Mouse (Mus musculus): Measurements from ENCODE around the gene Eif5.
"Not testable (repeated sequence)": the region's sequence is repeated elsewhere in the genome, so short reads cannot be mapped to it uniquely, and the experiment has no call there.

Gene Eif5

DNA sequence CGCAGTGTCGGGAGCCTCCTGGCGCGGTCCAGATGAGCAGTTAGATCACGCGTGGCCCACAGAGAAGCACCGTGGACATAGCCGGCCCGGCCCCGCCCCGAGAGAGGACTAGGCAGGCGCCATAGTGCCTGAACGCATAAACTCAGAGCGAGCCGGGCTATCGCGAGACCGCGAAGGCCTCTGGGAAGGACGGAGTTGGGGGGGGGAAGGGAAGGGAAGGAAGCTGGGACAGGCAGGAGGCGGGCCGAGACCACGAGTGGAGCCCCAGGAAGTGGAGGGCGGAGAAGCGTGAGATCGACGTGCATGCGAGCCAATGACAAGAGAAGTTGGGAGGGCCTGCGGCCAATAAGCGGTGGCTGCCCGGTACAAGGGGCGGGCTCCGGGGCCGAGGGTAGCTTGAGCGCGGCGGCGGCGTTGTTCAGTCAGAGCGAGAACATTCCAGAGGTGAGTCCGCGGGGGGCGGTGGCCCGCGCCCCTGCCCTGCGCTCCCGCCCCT is at the start of gene Eif5:
Gene Eif5 (plus strand): TSS at position 221 of the 496 bp plus-strand sequence.
- DNase-seq (ENCODE audit: low read depth, low spot score): peak; percentile 99

DNA sequence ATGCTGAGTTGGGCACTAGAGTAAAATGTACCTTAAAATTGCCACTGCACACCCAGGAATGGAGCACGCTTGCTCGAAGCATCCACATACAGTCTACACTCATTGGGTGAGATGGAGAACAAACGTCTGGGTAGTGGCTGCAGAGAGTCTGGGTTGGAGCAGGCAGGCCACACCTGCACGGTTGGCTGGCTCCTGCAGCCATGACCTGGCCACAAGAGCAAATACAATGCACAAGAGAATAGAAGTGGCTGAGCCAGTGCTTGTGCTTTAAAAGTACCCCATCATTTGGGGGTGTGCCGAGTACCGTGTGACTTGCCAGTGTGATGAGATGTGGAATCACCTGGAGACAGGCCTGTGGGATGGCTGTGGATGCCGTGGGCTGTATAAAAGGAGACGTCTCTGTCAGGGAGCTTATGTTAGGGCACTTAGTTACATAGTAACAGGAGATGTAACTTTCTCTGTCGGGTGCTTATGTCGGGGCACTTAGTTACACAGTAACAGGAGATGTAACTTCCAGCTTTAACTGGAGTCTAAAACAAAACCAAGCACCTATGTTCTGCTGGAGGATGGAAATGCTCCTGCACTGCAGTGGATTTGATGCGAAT is 48.5 kb upstream of the Eif5 start:
- no peak for DNase-seq (ENCODE audit: low read depth, low spot score)

DNA sequence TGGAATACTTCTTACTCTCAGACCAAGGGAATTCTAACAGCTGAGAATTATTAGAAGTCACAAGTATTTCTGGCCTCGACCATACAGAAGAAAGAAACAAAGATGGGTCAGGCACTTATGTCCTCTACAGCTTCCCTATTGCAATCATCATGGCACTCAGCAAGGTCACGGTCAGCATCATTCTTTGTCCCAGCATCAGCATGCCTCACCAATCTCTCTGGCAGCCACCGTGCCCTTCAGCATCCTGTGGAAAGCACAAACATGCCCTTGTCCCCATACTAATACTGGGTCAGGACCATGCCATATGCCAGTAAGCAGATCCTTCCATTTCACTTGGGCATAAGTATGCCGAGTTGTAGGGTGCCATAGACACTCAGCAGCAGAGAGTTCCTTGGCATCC is 42.9 kb upstream of the Eif5 start:
- DNase-seq (ENCODE audit: low read depth, low spot score): no peak

DNA sequence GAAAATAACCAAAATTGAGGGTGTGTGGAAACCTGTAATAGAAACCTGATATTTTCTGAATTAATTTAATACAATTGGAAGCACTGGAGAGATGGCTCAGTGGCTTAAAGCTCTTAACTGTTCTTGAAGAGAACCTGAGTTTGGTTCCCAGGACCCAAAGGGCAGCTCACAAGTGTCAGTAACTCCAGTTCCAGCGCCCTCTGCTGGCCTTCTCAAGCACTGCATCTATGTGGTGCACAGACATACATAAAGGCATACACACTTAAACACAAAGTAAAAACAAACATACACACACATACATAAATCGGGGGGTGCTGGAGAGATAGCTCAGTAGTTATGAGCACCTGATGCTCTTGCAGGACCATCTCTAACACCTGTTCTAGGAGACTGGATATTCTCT is 40.7 kb upstream of the Eif5 start:
- no peak for DNase-seq (ENCODE audit: low read depth, low spot score)

DNA sequence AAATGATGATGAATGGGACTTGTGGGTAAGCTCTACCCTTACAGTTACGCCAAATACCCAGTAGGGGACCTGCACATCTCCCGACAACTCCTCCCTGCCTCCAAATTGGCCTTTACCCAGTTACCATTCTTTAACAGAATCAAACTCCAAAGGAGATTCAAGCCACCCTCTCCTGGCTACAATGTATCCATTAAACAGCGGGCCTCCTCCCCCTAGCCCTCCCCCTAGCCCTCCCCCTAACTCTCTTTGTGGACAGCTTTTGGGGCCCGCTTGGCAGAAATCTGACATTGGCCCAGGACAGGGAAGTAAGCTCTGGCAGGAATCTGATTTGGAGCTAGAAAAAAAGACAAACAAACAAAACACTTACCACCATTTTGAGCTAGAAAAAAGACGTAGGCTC is 38.2 kb upstream of the Eif5 start:
- DNase-seq (ENCODE audit: low read depth, low spot score): no peak

DNA sequence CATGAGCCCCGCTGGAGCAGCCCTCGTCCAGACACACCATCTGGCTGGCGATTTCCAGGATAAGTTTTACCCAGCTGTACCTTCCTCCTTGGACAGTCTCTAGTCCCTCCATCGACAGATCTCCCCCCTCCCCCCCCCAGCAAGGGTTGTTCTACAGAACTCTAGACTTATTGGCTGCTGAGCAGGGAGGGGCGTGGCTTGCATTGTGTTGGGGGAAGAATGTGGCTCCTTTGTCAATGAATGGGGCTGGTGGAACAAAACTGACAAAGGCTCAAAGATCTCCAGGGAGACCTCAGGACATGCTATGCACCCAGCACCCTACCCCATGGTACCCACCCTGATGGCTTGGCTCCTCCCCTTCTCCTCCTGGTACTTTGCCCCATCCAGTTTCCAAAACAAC is 37.1 kb upstream of the Eif5 start:
- DNase-seq (ENCODE audit: low read depth, low spot score): no peak

DNA sequence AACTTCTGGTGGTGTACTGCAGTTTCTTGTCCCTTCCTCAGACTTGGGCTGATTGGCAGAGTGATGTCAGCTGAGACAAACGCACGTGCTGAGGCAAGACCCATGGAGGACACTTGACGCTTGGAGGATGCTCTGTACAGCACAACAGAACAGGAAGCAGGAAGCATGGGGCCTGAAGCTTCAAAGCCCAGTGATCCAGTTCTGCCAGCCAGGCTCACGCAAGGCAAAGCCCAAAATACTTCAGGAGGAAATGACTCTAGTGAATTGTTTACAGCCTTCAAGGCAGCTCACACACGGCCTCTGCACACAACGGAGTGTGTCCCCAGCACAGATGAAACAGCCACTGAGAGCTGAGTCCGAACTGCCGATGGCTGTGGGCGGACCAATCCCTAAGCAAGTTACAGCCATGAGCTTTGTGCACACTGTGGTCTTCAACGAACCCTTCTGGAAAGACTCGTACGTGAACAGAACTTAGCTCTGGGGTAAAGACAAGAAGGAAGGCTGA is 34.7 kb upstream of the Eif5 start:
- no peak for DNase-seq (ENCODE audit: low read depth, low spot score)

DNA sequence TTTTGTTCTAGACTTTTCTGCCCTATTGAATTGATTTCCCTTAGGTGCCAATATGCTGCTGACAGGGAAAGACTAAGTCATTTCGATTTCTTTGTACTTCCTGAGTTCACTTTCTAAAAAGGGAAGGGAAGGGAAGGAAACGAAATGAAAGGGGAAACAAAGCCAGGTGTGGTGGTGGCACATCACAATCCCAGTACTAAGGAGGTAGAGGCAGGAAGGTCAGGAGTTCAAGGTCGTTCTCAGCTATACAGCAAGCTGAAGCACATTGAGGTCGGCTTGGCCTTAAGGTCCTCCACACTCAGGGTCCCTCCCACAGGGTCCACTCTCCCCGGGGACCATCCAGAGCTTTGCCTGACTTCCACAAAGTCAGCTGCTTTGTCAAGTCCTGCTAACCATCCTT is 34.2 kb upstream of the Eif5 start:
- no peak for DNase-seq (ENCODE audit: low read depth, low spot score)

DNA sequence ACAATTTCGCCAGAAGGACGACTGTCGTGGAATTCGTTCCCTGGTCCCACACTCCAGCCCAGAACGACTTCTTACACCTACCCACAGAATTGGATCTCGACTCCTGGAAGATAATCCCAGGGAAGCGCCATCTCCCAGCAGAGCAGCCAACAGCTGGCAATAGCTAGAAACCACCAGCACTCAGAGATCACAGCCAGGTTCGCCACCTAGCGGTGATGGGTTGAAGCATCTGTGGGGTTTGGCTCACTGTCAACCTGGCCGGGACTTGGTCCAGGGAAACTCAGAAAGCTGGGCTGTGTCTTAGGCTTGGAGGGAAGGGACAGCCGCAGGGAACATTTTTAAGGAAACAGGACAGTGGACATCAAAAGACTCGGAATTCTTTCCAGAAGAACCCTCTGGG is 32.9 kb upstream of the Eif5 start:
- peak; percentile 81 for DNase-seq (ENCODE audit: low read depth, low spot score)

DNA sequence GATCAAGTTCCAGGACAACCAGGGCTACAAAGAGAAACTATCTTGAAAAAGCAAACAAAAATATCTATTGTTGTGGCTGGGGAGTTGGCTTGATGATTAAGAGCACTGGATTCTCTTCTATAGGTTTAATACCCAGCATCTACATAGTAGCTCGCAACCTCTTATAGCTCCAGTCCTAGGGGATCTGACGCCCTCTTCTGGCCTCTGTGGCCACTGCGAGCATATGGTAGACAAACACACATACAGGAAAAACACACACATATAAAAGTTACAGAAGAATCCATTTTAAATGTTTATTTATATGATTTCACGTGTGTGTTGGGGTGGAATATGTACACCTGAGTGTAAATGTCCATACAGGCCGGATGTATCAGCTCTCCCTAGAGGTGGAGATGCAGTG is 30.8 kb upstream of the Eif5 start:
- DNase-seq (ENCODE audit: low read depth, low spot score): no peak

DNA sequence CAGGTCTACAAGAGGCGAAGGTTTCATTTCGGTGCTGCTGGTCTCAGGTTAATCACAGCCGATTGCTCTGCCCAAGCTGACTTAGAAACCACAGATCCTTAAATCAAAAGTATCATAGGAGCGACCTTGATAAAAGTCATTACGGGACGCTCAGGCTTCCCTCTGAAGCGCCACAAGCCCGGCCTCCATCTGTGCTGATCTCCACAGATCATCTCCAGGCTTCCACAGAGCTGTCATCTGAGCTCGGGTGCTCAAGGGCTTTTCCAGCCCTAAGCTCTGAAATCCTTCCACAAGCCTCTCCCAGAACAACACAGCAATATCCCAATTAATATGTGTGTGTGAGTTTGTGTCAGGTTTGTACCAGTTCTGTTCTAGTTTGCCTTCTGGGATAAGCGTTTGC is 29.9 kb upstream of the Eif5 start:
- no peak for DNase-seq (ENCODE audit: low read depth, low spot score)

DNA sequence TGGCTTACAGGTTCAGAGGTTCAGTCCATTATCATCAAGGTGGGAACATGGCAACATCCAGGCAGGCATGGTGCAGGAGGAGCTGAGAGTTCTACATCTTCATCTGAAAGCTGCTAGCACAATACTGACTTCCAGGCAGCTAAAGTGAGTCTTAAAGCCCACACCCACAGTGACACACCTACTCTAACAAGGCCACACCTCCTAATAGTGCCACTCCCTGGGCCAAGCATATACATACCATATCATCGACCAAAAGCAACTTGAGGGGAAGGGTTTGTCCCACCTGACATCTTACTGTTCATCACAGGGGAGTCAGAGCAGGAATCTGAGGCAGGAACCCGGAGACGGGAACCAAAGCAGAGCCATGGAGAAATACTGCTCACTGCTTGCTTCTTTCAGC is 29.4 kb upstream of the Eif5 start:
- not testable (repeated sequence) for DNase-seq (ENCODE audit: low read depth, low spot score)

DNA sequence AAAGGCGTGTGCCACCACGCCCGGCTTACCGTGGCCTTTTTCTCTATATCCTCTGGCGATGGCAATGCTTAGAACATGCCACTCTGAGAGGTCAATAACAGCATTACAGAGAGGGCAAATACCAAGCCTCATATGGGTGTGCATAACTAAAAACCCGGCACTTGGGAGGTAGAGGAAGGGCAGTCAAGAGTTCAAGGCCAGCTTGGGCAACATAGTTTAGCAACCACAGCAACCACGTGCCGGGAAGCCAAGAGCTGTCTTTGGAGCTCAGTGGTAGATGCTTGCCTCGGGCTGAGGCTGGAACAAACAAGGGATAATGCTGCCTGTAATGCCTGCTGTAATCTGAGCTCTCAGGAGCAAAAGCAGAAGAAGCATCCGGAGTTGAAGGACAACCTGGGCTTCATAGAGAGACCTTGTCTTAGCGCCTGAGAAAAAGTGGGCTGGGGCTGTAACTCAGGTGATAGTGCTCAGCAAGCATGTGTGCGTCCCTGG is 25.2 kb upstream of the Eif5 start:
- no peak for DNase-seq (ENCODE audit: low read depth, low spot score)

DNA sequence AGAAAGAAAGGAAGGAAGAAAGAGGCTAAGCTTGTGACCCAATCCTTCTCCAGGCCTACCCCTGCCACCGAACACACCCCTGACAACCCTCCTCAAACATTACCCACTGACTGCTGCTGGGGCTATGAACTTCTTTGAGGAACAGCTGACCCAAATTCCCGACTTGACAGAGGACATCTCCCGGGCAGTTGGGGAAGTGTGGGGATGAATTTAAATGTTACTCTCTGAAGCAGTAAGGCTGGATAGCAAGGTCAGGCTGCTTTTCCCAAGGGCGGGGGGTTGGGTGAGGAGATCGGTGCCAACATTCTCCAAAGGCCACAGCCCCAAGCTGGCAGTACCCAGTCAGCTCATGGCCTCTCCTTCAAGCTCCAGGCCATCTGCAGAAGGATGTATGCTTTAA is 24.1 kb upstream of the Eif5 start:
- DNase-seq (ENCODE audit: low read depth, low spot score): no peak

DNA sequence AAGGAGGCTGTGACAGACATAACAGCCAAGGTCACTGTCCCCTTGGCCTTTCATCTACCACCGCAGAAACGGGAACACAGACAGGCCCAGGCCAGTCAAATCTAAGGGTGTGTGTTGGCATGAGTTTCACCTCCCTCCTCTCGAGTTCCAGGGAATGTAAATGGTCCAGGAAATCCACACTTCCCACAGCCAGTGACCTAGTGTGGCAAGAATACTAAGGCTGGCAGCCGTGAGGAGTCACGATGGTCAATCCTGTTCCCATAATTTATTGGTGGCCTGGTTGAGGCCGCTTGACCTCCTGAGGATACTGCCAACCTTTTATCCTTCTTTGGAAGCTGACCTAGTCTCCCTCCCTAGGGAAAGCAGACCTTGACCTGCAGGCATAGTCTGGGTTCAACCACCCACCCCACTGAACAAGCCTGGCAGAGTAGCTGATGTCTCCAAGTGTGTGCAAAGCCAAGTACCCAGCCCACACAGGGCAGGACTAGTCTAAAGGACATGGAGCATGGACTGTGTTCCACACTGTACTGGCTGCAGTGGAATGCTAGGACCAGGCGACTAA is 23.5 kb upstream of the Eif5 start:
- DNase-seq (ENCODE audit: low read depth, low spot score): no peak

DNA sequence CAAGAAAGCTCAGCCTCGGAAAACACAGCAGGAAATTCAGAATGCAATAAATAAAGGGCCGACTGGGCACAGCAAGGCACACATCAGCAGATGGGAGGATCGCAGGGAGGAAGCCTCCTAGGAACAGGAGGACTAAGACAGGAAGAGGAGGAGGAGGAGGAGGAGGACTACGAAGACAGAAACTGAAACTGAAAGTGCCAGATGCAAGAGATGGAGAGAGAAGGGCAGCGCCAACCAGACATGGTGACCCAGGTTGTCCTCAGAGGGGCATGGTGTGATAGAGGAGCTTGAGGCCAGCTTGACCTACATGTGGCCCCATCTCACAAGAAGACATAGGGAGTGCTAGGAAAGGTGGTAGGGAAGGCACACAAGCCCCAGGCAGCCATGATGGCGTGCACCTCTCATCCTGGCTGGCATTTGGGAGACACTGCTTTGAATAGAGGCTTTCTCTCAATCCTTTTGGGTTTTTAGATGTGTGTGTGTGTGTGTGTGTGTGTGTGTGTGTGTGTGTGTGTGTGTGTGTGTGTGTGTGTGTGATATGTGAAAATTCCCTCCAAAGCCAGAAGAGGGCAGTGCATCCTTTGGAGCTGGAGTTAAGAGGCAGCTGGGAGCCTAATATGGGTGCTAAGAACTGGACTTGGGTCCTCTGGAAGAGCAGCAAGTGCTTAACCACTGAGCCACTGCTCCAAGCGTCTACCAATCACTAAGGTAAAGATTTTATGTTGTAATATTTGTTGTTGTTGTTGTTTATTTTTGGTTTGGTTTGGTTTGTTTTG is 22.8 kb upstream of the Eif5 start:
- DNase-seq (ENCODE audit: low read depth, low spot score): no peak

DNA sequence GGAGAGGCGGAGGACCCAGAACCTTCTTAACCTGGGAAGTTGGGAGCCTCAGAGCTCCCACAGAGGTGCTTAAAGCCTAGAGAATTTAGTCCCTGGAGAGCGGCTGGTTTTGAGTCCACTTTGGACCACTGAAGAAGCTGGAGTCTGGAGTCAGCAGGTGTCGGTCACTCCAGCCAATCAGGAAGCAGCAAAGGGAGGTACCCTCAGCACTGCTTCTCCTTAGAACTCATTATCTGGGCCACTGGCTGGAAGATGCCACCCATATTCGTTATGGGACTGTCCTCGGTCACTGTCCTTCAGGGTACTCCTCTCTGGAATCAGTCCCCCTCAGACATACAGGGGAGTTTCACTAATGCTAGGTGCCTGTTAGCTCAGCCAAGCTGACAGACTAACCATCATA is 21.9 kb upstream of the Eif5 start:
- no peak for DNase-seq (ENCODE audit: low read depth, low spot score)

DNA sequence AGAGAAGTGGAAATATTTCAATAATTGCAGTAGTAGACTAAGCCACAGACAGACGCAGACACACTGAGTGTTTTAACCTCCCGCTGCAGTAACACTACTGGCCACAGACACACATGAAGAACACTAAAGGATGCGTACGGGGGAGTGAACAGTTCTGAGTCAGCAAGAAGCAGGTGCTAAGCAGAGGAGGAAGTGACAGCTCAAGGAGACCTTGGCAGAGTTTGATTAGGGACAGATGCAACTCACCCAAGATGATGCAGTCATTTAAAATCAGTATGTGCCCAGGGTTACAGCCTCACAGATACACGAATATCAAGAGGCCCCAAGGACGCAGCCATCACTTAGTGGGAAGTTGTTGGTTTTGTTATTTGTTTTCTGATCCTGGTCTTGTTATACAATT is 21.0 kb upstream of the Eif5 start:
- DNase-seq (ENCODE audit: low read depth, low spot score): no peak

DNA sequence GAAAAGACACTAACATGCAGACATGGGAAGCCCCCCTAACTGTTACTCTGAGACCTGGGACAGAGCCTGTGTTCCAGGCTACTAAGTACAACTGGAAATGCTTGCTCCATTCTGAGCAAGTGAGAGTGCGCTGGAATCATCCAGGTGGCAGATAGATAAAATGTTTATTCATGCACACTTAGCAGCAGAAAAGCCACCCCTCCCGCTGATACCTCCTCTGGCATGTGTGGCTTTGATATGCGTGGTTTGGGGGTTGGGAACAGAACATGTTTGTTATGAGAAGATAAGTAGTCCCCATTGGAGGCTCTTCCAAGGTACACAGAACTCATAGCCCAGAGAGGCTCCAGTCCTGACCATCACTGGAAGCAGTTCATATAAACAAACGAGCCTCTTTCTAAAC is 19.9 kb upstream of the Eif5 start:
- DNase-seq (ENCODE audit: low read depth, low spot score): no peak

DNA sequence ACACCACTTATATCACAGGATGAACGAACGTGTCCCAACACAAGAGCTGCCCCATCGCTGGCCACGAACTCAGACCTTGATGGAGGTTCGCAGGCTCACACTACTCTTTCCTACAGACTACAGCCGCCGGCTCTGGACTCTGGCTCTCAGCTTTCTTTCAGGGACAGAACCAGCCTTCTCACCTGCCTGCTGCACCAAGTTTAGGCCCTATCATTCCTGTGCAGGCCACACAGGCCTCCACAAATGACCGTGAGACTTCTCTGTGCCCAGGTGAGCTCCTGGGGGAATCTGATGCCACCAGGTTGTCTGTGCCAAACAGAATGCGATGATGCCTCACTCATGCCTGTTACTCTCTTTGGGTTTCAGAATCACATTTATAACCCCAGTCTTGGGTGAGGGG is 19.4 kb upstream of the Eif5 start:
- DNase-seq (ENCODE audit: low read depth, low spot score): no peak

DNA sequence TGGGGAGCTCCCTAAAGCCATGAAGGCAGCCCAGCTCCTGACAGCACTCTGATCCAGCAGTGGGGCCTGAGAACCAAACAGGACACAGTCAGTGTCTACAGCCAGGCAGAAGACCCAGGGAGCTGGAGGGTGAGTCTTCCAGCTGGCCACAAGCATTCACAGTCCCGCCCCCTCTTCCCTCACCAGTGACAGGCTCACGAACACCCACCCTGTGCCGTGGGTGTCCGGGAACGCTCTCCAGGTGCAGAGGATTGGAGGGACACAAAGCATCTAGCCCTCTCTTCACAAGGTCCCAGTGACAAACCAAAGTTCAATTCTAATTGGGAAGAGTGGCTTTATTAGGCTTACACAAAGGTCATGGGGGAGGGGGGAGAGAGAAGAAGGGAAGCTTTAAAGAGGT is 18.0 kb upstream of the Eif5 start:
- DNase-seq (ENCODE audit: low read depth, low spot score): no peak

DNA sequence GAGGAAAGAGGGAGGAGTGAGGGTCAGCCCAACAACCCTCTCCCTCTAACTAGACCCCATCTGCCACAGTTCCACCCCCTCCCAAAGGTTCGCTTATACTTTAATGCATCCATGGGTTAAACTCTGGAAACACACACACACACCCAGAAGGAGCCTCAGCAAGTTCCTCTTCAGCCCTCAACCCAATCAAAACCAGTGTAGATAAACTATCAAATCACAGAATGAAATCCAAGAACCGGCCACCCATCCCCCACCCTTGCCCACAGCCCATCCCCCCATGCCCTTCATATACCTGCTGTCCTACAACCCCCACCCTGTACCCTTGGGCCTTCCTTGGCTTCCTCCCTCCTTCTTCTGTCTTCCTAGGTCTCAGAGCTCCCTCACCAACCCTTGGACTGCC is 16.8 kb upstream of the Eif5 start:
- no peak for DNase-seq (ENCODE audit: low read depth, low spot score)

DNA sequence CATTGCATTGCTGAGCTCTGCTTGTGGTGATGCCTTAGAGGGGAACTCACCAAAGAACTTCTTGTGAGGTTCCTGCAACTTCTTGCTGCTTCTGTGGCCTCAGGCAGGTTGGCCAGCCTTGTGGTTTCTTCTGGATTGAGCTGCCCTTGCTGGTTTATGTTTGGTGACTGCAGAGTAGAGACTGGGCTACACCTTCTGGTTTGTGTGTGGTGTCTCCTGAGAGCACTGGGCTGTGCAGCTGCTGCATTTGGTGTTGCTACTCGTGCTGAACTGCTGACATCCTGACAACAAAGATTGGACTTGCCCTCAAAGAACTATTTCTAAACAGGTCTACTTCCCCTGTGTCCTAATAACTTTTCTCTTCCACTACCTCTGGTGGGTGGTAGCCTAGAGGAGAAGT is 13.3 kb upstream of the Eif5 start:
- DNase-seq (ENCODE audit: low read depth, low spot score): no peak

Measured in embryo, embryonic 11.5 days (tissue).